Mouse (Mus musculus) gastrocnemius, postnatal 10 days (tissue): ENCODE measurements around the gene Npy5r. TPM values are rescaled to one million over a fixed set of nuclear protein-coding genes. Genes with fewer than 3 reads are reported as not detected.

Experiments
- DNase-seq: peaks from one replicate; pipeline ENCODE4 v3.0.0; 2021; ENCODE audit warnings: mixed read lengths
- long read RNA-seq, 2 experiments: library from polyadenylated mRNA; stranded (forward); transcript quantifications; one replicate each; pipeline ENCODE4 v2.0.0; 2021
- total RNA-seq, 2 experiments: library from RNA; stranded (reverse); gene quantifications; 2 replicates each; pipeline ENCODE4 v1.2.3; 2021

Npy5r gene
- total RNA-seq: not detected
- long read RNA-seq, experiment 1: 0 reads
- long read RNA-seq, experiment 2: 0 reads

DNA sequence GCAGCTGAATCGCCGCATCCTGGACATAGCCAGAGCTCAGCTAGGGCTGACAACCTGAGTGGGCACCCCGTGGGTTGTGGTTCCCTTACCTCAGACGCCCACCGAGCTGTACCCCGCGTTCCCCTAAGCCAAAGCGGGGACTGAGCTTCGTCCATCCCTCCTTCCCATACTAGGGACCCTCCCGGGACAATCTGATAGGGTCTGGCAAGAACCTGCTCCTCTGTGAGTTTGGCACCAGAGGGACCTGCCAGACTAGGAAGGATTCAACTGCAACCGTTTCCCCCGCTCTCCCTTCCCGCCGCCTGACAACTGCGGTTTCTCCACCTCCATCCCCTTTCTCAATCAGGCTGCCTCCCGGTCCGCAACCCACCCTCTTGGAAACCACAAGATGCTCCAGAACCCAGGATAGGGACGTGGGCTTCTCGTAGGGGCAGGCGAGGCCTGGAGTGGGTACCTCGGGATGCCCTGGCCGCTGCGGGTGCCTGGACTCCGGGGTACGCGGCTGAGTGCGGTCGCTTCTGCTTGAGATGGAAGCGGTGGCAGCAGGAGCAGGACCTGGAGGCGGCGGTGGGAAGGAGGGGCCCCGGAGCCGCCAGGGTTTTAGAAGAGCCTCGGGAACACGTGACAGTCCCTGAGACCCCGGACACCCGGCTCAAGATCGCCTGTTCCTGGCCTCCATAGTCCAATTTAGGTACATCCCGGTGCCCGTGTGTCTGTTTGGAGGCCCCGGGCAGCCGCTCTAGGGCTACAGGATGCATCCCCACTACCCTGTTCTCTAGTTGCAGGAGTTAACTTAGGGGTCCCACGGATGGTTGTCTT, at the start of gene Npy5r:
TSS of gene Npy5r (minus strand) at position 618 of the 819 bp plus-strand sequence.
- no peak for DNase-seq

DNA sequence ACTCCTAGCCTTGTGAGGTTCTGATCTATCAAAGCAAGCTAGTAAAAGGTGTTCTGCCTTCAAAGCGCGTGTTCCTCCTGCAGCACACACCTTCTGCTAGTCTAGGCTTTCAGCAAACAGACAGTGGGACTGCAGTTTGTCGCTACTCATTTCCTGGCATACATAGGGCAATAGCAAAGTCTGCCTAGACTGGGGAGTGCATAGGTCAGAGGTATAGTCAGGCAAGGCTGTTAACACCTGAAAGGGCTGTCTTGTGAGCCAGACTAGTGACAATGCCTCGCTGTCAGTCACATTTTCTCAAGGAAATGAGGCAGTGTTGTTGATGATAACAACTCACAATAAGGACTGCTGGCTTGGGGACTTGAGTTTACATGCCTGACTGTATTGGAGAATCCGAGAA, 44.0 kb upstream of the Npy5r start:
- no peak for DNase-seq

GRCm38 (mm10) chr8:66729446-66729845, 41.5 kb upstream of the Npy5r start:
- DNase-seq: no peak

- DNase-seq: no peak
These were observed 34.9 kb upstream of the Npy5r start for GRCm38 (mm10) chr8:66722835-66723234.

GRCm38 (mm10) chr8:66714324-66714975, 26.5 kb upstream of the Npy5r start:
- no peak for DNase-seq

GRCm38 (mm10) chr8:66698782-66699181, 10.9 kb upstream of the Npy5r start:
- DNase-seq: no peak

DNA sequence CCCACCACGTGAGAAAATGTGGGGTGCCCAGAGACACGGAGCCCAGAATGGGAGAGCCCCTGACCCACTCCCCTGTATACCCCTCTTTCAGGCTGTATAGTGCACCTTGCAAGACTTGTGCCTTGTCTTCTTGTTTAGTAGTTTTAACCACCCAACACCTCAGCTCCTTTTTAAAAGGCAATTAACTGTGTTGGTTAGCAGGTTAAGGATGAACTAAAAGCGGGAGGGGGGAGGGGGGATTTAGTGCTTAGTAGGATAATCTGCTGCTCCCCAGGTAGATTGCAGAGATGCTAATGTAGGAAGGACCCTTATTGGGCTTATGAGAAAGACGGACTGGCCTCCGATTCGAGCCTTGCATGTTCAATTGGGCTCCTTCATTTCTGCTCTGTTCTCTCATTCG, 10.1 kb upstream of the Npy5r start:
- no peak for DNase-seq

DNA sequence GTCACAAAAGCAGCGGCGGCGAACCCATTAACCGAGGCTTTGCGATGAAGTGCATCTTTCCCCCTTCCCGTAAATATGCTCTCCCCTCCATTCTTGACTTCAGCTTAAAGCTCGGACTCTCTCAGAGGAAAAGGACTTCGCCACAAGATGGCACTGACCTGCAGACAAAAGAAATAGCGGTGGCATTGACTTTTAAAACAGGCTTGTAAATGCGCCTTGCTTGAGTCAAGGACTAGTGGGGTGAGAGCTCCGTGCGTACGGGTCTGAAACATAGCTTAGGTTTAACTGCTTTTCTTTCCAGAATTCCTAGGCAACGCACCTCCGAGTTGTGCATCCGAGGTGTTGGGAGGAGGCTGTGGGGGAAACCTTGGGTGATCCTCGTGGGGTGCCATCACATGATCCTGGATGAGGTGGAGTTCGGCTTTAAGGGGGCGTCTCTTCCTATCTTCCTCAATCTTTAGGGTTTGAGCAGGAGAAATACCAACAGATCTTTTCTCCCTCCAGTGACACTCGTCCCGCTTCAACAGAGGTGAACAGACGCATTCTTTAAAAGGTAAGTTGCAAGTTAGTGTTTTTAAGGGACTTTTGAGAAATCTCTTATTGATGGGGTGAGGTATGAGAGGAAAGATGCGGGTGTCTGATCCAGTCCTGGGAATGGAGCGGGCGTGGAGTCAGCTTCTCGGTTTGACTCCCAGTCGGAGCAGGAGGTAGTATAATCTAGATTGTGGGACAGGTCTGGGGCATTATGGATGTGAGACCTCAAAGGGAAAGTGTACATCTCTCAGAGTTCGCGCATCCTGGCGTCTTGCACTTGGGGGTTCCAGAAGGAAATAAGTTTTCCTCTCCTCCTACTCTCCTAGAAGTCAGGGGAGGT, 9.3 kb upstream of the Npy5r start, which contains the start of gene Npy1r:
TSS of gene Npy1r (plus strand) at position 223 of the 874 bp plus-strand sequence.
- no peak for DNase-seq

- DNase-seq: no peak
These were observed 2.5 kb upstream of the Npy5r start for GRCm38 (mm10) chr8:66690402-66690801.

DNA sequence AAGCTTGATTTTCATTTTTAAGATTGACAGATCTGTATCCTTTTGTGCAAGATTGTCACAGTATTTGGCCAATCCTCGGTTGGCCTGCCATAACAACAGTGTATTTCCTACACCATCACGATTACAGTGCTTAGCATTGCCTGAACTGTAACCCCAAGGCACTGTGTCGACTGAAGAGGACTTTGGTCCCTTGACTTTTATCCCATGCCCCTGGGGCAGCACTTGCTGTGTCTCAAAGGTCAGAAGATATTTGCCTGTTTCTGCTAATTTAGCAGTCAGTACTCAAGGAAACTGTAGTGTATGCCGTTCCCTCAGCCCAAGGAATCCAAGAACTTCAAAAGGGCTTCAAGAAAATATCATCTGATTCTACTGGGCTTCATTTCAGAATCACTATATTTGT, 871 bp upstream of the Npy5r start:
- DNase-seq: no peak

GRCm38 (mm10) chr8:66688395-66688794, 467 bp upstream of the Npy5r start:
- no peak for DNase-seq

GRCm38 (mm10) chr8:66681261-66681660, 6.7 kb downstream of the Npy5r start:
- DNase-seq: no peak

DNA sequence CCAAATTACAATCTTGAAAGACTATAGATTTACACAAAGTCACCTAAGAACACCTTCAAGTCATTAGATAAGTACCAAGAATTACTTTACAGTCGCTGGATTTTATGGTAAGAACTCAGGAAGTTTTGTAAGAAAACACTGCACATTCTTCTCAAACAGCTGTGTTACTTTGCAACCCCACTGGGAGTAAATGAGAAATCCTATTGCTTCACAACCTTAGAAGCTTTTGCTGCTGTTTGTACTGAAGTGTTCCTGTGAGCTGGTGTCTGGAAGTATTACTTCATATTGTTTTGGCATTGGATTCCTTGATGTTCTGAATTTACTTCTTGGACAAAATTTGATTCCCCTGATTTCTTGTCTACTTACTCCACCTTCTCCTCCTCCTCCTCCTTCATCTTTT, 57.2 kb downstream of the Npy5r start:
- DNase-seq: no peak

Other genes with a start within 250 kb of the Npy5r start
- gene Tma16, start 201.6 kb downstream of the Npy5r start, total RNA-seq: 1 to 10 TPM; 5.5 to 6.7 TPM
- gene Tktl2, start 176.4 kb downstream of the Npy5r start, total RNA-seq: not detected
- gene Npy1r, start 9.1 kb upstream of the Npy5r start, total RNA-seq: 1 to 10 TPM; 1.0 to 1.9 TPM
- gene Naf1, start 172.1 kb upstream of the Npy5r start, total RNA-seq: 1 to 10 TPM; 4.5 to 4.9 TPM